Mouse (Mus musculus) bone marrow macrophage, adult 2 months (primary cell): ENCODE measurements at regions not wholly inside any gene's neighbourhood (a gene's known extent, or its start where the extent isn't known, plus 50 kb on each side); places are given as distances from the start of the nearest gene placed in this dataset.

Source experiments
- CTCF ChIP-seq: IDR thresholded peaks from 2 replicates; pipeline ENCODE4 v1.5.1; 2012; ENCODE audit warnings: low read depth, mild to moderate bottlenecking, low read length, moderate library complexity
- POLR2A ChIP-seq: IDR thresholded peaks from 2 replicates; pipeline ENCODE4 v1.6.1; 2012; ENCODE audit warnings: mild to moderate bottlenecking, low read depth, low read length, borderline replicate concordance

GRCm38 (mm10) chr16:51925639-51926038 is 105.4 kb upstream of the Cblb start:
- TF ChIP-seq CTCF (no peak), POLR2A (no peak)
